In genomic region chr12:86984194-86984555, GRCm38 (mm10) we compare ENCODE assay signal across 8 mouse cellular contexts. TPM values are rescaled to one million over a fixed set of nuclear protein-coding genes. Genes with fewer than 3 reads are reported as not detected.
DNase-seq lines count a peak whose midpoint lies in the region; ATAC-seq and TF ChIP-seq lines count a peak whose summit lies in the region.
"Had no signal": no experiment of that assay in that cellular context is flagged by ENCODE, and none has a peak within 500 bp of the region (broad histone marks: within the 10 kb centered on the region; RNA-seq: fewer than 3 reads in every experiment).

No protein-coding gene starts in this region.

- 4% methylated on average over 6 of the region's 6 CpGs for WGBS in hindbrain, postnatal 0 days
- 4% methylated on average over 6 of the region's 6 CpGs for WGBS in midbrain, embryonic 13.5 days

- H3K9me3 ChIP-seq in hindbrain, postnatal 0 days (ENCODE audit: low read length), result no peaks in the 10 kb centered on the region
- no peaks in the 10 kb centered on the region for H3K9me3 ChIP-seq in midbrain, embryonic 13.5 days
- H3K9me3 ChIP-seq: lung, embryonic 15.5 days had no signal

- peak overlapping the region; percentile 46 for H3K4me2 ChIP-seq in hindbrain, postnatal 0 days (ENCODE audit: low read depth, low read length)
- H3K4me2 ChIP-seq in midbrain, embryonic 13.5 days (replicated peaks), result peak overlapping the region; percentile 53; the same call in 1 of the 2 replicates
- H3K4me2 ChIP-seq: lung, embryonic 15.5 days had no signal

- ATAC-seq in hindbrain, postnatal 0 days, result peak; percentile 10; the same call in 1 of the 2 replicates
- no peak for ATAC-seq in midbrain, embryonic 13.5 days
- no peak for ATAC-seq in frontal cortex, adult (ENCODE audit: low TSS enrichment)

- H3K9ac ChIP-seq in hindbrain, postnatal 0 days (replicated peaks; ENCODE audit: low read length), result no peak overlapping the region
- no peak overlapping the region for H3K9ac ChIP-seq in midbrain, embryonic 13.5 days (replicated peaks)
- H3K9ac ChIP-seq: lung, embryonic 15.5 days had no signal

- H3K27ac ChIP-seq in hindbrain, postnatal 0 days, result no peak overlapping the region
- no peak overlapping the region for H3K27ac ChIP-seq in midbrain, embryonic 13.5 days
- H3K27ac ChIP-seq: lung, embryonic 15.5 days had no signal

- peak; percentile 62 for DNase-seq in lung, postnatal 10 days
- no peak for DNase-seq in lung, postnatal 25 days (ENCODE audit: low spot score)
- DNase-seq in adrenal gland, postnatal 14 days, result peak; percentile 72
- no peak for DNase-seq in hindbrain, postnatal 0 days (ENCODE audit: low spot score)
- DNase-seq in thymus, adult 18-20 months, result no peak

- H3K4me1 ChIP-seq in hindbrain, postnatal 0 days (ENCODE audit: insufficient read depth, low read length), result peaks cover 10% of the 10 kb centered on the region; the same call in 1 of the 2 replicates
- H3K4me1 ChIP-seq in midbrain, embryonic 13.5 days (replicated peaks), result peaks cover 17% of the 10 kb centered on the region
- H3K4me1 ChIP-seq: lung, embryonic 15.5 days had no signal

- no peak for TF ChIP-seq CTCF in hindbrain, postnatal 0 days (IDR thresholded peaks at IDR 0.05; ENCODE audit: low read depth)

- H3K27me3 ChIP-seq in hindbrain, postnatal 0 days (ENCODE audit: insufficient read depth, low read length), result 0 out of 2 replicates have a peak, but pooled peaks cover 10% of the 10 kb centered on the region
- H3K27me3 ChIP-seq in midbrain, embryonic 13.5 days, result peaks cover 95% of the 10 kb centered on the region

- no peak overlapping the region for H3K4me3 ChIP-seq in hindbrain, postnatal 0 days (ENCODE audit: low read length)
- H3K4me3 ChIP-seq in midbrain, embryonic 13.5 days (replicated peaks), result no peak overlapping the region
- H3K4me3 ChIP-seq: lung, embryonic 15.5 days had no signal

- H3K36me3 ChIP-seq in hindbrain, postnatal 0 days (ENCODE audit: insufficient read depth, low read length), result no peaks in the 10 kb centered on the region
- H3K36me3 ChIP-seq in midbrain, embryonic 13.5 days, result no peaks in the 10 kb centered on the region
- H3K36me3 ChIP-seq: lung, embryonic 15.5 days had no signal

RNA-seq across cellular contexts. Expression of gene Zdhhc22, which starts 6.1 kb away (rescaled TPM):
- 0.59 and 1.1 TPM in 2 replicates for total RNA-seq in adrenal gland, postnatal 14 days (2021)
- total RNA-seq in hindbrain, postnatal 0 days (2014; rRNA removed), result 38.6 and 39.4 TPM in 2 replicates
- polyA plus RNA-seq in hindbrain, postnatal 0 days (2015; fragmentation: Nextera tagmentation; extraction: Ambion mirVana), result 21.8 and 25.2 TPM in 2 replicates
- 6.0 and 7.1 TPM in 2 replicates for polyA plus RNA-seq in midbrain, embryonic 13.5 days (2015; fragmentation: Nextera tagmentation; extraction: Ambion mirVana)

RNA-seq across cellular contexts. Expression of gene Tmem63c, which starts 37.0 kb away (rescaled TPM):
- 1.3 and 1.4 TPM in 2 replicates for total RNA-seq in adrenal gland, postnatal 14 days (2021)
- total RNA-seq in hindbrain, postnatal 0 days (2014; rRNA removed), result 23.3 and 25.7 TPM in 2 replicates
- 7.9 and 8.6 TPM in 2 replicates for polyA plus RNA-seq in hindbrain, postnatal 0 days (2015; fragmentation: Nextera tagmentation; extraction: Ambion mirVana)
- 3.7 and 4.3 TPM in 2 replicates for polyA plus RNA-seq in midbrain, embryonic 13.5 days (2015; fragmentation: Nextera tagmentation; extraction: Ambion mirVana)

RNA-seq across cellular contexts. Expression of gene Cipc, which starts 37.3 kb away (rescaled TPM):
- total RNA-seq in adrenal gland, postnatal 14 days (2021), result 26.2 and 29.1 TPM in 2 replicates
- total RNA-seq in hindbrain, postnatal 0 days (2014; rRNA removed), result 51.1 and 55.6 TPM in 2 replicates
- 27.6 and 29.6 TPM in 2 replicates for polyA plus RNA-seq in hindbrain, postnatal 0 days (2015; fragmentation: Nextera tagmentation; extraction: Ambion mirVana)
- polyA plus RNA-seq in midbrain, embryonic 13.5 days (2015; fragmentation: Nextera tagmentation; extraction: Ambion mirVana), result 49.8 and 51.2 TPM in 2 replicates

Comparison
In these comparisons a context has a peak if more than half of its experiments do, and no peak if none do; other contexts are left out.
1. DNase-seq: peak in lung, postnatal 10 days (single experiment) and adrenal gland, postnatal 14 days (single experiment); none in lung, postnatal 25 days (single experiment), hindbrain, postnatal 0 days (single experiment) and thymus, adult 18-20 months (0 of 2).
2. RNA of gene Zdhhc22, which starts 6.1 kb away (total RNA-seq): 38.6 to 39.4 TPM in hindbrain, postnatal 0 days; 0.59 to 1.1 TPM in adrenal gland, postnatal 14 days; every median in the first group is over 10 times any median in the second.